Mouse (Mus musculus) liver, adult 2 months (tissue): ENCODE measurements around the gene Stx4a.

ENCODE experiments used
- CTCF ChIP-seq: fragments of 200-500 bp; IDR thresholded peaks from 2 replicates; pipeline ENCODE4 v1.5.1; 2011; ENCODE audit warnings: low read depth, low read length, control low read depth
- POLR2A ChIP-seq: fragments of 200-500 bp; IDR thresholded peaks from 2 replicates; pipeline ENCODE4 v1.6.1; 2011; ENCODE audit warnings: low read length, control low read depth; ENCODE audit not compliant: insufficient read depth; ENCODE audit errors: extremely low read depth

DNA sequence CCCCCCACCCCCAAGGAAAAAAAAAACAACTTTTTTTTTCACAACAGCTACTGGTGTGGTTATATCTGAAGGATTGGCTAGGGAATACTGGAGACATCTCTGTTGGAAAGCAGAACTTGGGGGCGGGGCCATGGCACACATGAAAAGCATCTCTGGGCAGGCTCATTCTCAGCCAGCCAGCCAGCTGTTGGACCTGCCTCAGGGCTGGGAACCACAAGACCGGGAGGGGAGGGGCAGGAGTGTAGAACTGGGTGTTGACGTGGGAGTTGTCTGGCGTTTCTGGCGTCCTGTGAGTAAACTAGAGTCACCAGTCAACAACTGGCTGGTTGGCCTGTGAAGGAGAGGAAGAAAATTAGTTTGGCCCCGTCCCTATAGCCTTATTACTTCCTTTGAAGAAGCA is 61.9 kb downstream of the Stx4a start:
- TF ChIP-seq CTCF (no peak), POLR2A (no peak)
